Mouse (Mus musculus): ENCODE data around the gene Eya4.

The Eya4 gene

DNA sequence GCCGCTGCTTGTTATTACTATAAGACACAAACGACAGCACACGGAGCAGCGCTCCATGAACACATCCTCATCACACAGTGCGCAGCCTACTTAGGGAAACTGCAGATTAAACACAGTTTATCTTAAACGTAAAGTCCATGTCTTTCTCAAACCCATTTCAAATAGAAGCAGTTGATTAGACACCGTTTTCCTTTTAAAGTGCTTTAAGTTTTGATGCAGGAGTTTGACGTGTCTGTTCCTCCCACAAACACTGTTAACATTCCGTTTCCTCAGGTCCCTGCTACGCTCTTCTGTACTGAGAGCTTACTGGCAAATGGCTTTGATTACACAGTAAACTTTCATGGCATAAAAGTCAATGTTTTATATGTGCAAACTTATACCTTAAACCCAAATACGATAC lies 191.4 kb downstream of the Eya4 start:
- no peak for DNase-seq (ENCODE audit: low read depth in 1 of 2, low spot score in 2 of 2)

DNA sequence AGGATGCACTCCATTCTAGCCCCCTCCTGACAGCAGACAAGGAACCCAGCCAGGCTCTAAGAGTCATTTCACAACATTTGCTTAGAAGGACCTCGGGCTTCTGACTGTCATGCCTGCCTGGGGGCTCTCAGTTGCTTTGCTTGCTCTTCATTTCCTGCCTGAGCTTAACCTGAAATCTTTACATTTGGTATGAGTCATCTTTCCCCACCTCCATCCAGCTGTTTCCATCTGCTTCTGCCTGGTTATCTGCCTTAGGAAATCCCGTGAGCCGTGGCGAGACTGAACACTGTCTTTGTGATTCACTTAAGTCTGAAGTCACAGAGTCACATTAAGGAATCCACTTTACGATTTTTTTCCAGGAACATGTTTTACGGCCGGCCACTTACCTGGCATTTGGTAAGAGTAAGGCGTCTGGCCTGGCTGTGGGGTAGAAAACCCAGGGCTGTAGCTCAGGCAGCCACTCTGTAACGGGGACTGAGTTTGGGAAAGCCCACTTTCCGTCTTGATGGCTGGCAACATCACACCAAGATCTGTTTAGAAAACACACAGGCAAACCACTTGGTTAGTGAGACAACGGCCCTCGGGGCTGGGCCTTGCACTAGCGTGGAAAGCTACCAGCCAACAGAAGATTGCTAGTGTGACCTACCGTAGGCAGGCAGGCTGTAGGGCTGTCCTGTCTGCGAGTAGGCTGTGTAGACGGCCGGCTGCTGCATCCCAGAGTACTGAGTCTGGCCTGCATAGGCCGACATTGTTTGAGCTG lies 193.5 kb downstream of the Eya4 start:
- no peak for DNase-seq (ENCODE audit: low read depth in 1 of 2, low spot score in 2 of 2)

DNA sequence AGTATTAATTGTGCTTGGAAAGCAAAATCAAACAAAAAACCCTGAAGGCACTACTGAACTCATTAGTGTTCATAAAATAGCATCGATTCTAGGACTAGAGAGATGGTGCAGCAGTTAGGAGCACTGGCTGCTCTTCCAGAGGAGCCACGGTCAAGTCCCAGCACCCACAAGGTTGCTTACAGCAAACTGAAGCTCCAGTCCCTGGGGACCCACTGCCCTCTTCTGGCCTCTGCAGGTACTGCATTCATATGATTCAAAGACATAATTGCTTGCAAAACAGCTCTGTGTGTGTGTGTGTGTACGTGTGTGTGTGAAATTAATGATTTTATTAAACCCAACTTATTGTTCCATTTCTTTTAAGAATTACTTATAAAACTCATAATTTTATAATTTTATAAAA lies 200.2 kb downstream of the Eya4 start:
- no peak for DNase-seq (ENCODE audit: low read depth in 1 of 2, low spot score in 2 of 2)

DNA sequence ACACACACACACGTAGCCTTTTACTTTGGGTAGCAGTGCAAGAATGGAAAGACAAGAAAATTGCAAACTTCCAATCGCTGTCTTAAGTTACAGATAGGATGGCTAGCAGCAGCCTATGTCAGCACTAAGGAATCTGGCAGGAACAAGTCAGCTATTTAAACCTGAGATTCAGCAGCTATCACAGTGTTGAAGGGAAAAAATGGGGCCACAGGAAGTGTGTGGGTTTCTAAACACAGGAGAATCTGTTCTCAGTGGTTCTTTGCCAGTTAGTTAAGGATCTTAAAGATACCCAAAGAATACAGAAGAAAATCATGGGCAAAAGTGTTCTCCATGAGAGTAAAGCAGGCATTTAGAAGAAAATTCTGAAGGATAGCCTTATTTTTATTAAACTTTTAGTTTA lies 206.0 kb downstream of the Eya4 start:
- DNase-seq (ENCODE audit: low read depth in 1 of 2, low spot score in 2 of 2) = no peak

DNA sequence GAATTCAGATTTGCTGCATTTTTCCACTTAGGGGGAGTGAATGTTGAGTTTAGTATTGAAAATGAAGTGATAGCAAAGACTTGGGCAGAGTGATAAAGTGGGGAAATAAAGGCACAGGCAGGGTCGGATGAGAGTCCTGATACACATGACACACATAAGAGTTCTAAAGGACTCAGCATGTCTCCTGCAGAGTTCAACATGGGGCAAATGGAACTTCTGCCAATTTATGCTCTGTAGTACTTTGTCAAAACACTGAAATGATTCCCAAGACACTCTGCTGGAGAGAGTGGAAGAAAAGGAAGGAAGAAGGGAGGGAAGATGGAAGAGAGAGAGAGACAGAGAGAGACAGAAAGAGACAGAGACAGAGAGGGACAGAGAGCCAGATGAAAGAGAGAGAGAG lies 222.6 kb downstream of the Eya4 start:
- DNase-seq (ENCODE audit: low read depth in 1 of 2, low spot score in 2 of 2) = no peak

DNA sequence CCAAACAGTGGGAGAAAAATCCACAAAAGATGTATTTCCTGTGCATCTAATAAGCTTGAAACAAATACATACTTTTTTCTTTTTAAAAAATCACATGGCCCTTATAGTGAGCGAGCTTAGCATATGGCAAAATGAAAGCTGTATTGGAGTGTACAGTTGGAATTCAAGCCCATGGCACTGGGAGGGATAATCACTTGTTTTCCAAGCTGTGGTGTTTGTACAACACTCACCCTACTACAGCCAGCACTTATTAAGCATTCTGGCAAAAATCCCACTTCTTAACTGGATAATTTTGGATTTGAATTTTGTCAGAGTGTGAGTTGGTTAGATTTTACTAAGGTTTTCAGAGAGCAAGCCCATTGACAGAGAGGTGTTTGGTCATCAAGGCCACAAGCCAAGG lies 223.4 kb downstream of the Eya4 start:
- no peak for DNase-seq (ENCODE audit: low read depth in 1 of 2, low spot score in 2 of 2)

DNA sequence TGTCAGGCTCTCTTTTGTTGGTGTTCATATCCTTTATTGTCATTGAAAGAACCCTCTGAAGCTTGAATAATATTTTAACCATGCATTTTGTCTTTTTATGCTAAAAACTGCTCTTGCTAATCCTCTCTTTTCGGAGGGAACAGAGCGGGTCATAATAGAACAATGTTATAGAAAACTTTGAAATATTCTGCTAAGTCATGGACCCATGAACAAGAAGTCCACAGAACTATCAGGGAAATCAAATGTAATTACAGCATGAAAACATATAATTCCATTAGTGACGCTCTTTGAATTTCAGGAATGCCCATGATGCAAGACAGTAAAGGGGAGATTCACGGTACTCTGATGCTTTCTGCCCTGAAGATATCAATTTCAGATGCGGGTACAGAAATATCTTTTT lies 224.1 kb downstream of the Eya4 start:
- no peak for DNase-seq (ENCODE audit: low read depth in 1 of 2, low spot score in 2 of 2)

DNA sequence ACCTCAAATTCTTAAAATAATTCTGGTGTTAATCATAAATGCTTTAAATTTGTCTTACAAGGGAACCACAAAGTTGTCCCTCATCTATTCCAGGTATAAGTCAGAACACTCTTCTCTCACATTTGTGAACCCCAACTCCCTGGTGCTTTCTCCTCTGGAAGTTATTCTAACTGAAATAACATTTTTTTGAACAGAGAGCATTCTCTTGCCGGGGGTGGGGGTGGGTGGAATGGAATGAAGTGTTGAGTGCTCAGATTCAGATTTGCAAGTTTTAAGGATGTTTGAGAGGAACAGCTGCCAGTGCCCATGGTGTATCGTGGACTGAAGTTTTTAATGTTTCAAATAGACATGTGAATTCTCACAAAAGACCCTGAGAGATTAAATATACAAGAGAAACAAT lies 230.1 kb downstream of the Eya4 start:
- DNase-seq (ENCODE audit: low read depth in 1 of 2, low spot score in 2 of 2) = no peak

DNA sequence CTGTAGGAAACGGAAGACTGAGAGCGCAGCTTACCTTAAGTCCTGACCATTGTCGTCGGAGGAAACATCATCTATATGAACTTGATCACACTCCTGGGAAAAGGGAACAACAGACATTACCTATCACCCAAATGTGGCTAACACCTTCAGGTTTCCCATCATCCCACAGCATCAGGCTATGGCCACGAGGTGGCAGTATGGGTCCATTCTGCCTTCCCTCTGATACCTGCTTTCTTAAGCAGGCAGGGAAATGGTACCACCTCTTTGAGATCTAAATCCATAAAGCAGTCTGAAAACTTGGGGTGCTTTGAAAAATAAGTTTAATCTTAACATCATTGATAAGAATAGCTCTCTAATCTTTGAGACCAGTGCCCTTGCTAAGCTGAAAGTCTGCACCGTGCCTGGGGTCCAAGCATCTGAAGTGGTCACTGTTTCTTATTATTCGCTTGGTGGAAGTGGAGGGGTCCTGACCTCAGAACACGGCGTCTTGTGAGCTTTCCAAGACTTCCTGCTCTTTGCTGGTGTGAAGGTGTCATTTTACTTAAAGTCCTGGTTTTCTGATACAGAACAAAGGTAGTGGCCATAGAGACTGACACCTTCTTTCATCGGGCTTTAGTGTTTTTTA lies 233.7 kb downstream of the Eya4 start:
- no peak for DNase-seq (ENCODE audit: low read depth in 1 of 2, low spot score in 2 of 2)

DNA sequence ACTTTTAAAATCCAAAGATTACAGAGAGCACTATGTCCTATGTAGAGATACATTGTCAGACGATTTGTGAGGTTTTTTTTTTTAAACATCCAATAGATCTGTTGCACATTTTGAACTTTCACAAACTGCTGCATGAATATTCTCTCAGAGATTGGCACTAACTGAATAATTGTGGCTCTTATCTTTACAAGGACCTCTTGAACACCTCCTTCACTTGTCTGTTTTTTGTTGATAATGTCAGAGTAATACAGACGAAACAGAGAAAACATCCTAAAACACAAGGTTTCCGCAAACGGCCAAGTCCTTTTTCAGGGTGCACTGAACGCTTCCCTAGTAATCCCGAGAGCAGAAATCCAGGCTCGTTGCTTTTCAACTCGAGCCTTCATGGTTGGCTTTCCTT lies 234.5 kb downstream of the Eya4 start:
- DNase-seq (ENCODE audit: low read depth in 1 of 2, low spot score in 2 of 2) = no peak

DNA sequence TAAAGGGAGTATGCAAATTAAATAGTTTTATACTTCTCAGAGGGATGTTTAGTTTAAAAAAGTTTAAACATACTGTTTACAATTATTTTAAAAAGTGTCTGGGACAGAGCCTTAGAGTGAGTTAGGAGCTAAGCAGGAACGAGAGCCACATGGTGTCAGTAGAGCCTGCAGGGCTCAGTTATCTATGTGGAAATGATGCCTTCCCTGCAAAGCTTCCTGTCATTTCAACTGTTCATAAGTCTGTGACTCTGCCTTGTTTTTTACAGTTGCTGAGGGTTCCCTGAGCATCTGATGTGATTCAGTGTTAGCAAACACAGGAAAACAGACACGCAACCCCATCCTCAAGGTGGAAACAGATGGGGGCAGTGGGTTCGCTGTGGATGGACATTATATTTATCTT lies 235.3 kb downstream of the Eya4 start:
- DNase-seq (ENCODE audit: low read depth in 1 of 2, low spot score in 2 of 2) = no peak

DNA sequence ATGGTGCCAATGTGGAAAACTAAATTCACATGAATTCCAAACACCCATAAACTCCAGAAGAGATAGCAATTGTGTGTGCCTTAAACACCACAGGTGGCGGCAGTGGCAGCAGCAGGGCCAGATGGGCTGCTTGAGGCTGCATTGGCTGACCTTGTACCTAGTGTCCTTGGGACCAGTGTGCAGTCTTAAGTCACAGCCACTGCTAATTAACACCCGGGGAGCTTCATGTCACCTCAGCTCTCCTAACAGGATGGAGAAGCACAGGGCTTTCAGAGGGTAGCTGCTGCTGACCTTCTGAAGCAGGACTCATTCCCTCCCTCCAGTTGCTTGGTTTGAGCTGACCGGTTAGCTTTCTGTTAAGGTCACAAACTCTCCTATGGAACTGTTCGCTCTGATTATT lies 242.5 kb downstream of the Eya4 start:
- DNase-seq (ENCODE audit: low read depth in 1 of 2, low spot score in 2 of 2) = no peak

DNA sequence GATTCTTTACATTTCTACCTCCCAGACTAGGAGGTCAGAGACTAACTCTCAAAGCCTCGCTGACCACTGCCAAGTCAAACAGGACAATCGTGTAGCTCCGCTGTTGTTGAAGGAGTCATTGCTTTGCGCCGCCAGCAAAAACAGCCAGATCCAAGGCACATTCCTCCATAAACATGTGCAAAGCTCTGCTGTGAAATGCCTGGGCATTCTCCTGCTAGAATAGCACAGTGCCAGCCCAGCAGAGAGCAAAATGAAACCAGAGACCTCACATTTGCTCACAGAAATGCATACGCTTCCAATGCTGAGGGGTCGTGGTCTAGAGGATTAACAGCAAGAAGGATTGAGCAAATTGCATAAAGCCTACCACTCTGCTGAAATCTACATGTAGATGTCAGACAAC lies 258.1 kb downstream of the Eya4 start:
- no peak for DNase-seq (ENCODE audit: low read depth in 1 of 2, low spot score in 2 of 2)

DNA sequence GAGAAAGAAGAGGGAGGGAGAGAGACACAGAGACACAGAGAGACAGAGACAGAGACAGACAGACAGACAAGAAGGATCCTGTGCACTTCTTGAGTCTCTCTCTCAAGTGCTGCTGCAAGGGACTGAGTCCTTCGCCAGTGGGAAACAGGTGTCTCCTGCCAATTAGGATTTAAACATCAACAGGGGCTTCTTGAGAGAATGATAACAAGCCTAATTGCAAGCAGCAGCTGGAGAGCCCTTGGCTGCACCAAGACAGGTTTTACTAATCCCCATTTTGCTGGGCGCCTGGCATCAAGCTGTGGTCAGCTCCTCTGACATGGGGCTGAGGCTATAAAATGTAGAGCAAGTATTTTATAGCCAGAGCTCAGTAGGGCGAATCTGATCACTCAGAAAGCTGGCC lies 259.0 kb downstream of the Eya4 start:
- no peak for DNase-seq (ENCODE audit: low read depth in 1 of 2, low spot score in 2 of 2)

DNA sequence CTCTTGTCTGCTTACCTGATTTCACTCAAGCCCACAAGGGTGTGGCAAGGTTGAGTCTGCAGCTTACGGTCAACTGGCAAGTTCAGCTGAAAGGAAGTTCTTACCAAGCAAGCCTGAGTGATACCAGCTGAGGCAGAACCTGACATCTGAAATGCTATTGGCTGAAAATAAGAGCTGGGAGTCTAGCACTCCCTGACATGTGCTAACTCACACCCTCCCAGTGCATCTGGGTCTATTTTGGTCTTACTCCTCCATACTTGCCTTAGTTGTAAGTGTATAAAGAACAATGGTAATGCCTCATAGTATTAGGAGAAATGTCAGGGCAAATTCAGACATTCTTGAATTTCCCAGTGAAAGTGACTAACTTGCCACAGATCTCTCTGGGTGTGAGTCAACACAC lies 260.3 kb downstream of the Eya4 start:
- no peak for DNase-seq (ENCODE audit: low read depth in 1 of 2, low spot score in 2 of 2)

DNA sequence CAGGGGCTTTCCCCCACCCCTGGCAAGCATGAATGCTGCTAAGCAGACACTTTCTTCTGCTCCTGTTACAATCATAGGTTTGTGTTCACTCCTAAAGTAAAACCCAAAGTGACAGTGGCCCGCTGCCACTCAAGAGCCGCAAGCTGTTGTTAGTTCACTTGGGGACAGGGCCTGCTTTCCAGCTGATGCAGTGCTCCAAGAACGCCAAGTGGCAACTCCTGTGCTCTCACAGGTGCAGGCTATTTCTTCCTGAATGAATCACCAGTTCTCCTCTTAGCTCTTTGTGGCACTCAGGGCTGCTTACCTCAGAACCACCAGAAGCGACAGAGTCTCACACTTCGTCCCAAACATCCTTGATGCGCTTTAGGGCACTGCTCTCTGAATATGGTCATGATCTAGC lies 261.3 kb downstream of the Eya4 start:
- DNase-seq (ENCODE audit: low read depth in 1 of 2, low spot score in 2 of 2) = no peak

DNA sequence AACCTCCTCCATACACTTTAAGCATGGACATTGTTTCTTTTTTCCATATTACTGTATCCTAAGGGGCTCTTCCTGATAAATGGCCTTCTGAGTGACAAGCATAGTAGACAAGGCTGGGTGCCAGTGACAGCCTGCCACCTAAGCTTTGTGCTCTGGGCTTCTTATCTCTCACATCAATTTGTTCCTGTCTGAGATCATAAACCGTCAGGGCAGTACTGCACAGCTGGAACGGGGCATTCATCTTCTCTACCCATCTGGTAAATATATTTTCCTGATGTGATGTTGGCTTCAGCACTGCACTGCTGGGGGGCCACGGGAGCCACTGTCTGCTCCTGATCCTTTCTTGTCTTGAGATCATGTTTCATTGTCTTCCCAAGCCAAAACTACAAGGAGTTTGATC lies 261.8 kb downstream of the Eya4 start:
- no peak for DNase-seq (ENCODE audit: low read depth in 1 of 2, low spot score in 2 of 2)

DNA sequence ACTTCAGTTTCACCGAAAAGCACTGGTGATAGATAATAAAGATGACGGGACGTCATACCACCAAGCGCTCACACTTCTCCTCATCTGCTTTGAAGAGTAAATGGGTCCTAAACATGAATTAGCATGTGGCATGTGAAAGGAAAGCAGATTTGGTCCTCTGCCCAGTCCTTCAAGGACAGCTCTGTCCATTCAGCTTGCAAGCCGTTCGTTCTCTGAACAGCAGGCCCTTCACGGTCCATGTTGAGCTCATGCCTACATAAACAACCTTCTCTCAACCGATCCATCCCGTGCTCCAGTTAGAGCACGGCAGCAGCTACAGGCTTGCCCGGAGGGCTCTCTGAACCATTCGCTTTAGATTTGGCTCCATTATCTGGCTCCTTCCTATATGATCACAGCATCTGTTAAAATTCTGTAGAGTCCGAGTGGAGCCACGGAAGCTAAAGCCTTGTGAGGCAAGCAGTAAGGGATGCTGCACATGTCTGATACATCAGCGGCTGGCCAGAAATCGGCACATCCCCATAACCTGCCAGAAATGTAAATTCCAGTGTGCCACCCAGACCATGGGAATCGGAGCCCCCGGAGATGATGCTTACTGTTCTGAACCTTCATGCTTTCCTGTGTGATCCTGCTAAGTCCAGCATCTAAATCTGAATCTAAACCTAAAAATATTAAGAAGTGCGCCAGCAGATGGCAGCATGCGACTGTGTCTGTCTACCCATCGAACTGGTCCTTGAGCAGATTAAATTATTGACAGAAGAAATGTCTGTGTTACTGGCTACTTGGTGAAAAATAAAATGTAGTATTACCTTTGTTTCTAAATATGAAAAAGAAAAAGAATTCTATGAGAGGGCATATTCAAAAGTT lies 264.0 kb downstream of the Eya4 start:
- no peak for DNase-seq (ENCODE audit: low read depth in 1 of 2, low spot score in 2 of 2)

DNA sequence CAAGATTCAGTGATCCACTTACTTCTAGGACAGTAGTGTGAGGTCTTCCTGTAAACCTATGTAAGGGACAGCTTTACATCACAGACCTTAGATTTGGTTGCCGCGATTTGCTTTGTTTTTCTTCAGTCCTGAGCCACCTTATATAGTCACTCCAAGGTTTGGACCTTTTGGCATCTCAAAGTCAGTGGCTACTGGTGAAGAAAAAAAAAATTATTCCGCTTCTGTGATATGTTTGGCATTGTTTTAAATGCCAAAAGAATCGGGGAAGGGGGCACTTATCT lies 269.1 kb downstream of the Eya4 start:
- DNase-seq (ENCODE audit: low read depth in 1 of 2, low spot score in 2 of 2) = no peak

DNA sequence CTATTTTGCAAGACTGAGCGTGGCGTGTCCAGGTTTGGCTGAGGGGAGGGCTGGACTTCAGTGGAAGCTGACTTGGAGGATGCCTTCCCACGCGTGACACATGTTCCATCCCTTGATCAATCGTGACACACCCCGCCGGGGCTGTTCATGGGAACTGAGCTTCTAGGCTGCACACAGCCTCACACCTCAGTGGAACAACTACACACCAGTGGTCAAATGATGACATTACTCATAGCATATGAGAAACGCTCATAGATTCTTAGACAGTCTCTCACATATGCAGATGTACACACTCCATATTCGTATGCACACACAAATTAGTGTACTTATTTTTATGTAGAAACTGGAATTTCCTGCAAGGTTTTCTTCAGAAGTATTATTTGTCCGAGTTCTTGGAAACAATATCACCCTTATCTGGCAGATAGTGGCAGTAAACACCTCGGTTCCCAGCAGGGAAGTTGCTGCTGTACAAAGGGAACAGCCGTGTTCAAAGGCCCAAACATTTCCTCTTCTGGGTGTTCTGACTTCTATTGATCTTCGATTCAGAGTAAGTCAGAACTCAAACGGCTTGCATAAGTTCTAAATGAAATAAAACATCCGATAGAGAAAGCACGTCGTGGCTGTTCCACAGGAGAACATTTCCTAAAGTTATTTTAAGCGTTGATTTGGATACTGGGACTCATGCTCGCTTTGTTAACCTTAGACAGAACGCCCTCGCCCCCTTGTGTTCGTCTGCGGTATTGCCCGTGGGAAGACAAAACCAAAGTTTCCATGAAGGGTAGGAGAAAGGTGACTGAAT lies 269.6 kb downstream of the Eya4 start:
- peak in 1 of 2 experiments; percentile 14 for DNase-seq (ENCODE audit: low read depth in 1 of 2, low spot score in 2 of 2)

DNA sequence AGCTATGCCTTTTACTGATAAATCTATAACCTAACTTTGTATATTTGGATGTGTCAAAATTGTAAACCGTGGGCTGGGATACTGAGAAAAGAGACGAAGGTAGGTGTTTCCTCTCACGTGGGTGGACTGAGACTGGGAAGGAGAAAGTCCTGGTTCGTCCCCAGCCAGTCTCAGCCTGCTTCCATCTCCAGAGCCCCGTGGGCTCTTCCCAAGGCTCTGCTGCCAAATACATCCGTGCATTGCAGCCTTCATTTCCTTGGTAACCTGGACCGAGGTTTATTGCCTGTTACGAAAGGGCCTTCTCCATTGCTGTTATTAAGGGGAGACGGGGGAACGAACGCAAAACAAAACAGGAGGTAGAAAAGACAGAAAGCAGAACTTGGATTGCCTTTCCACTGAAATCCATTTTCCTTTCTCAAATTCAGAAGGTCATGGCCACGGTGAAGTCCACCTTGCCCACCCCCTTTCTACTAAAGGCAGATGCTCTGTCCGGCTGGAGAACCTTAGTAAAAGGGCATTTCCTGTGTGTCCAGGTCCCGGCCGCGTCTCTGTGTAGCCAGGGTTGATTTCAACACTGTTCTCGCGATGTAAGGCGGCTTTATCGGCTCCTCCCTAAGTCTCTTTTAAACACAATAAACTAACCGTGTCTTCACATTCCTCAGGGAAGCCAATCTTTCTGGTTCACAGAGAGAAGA lies 273.7 kb downstream of the Eya4 start:
- no peak for DNase-seq (ENCODE audit: low read depth in 1 of 2, low spot score in 2 of 2)

Measured in monocyte, adult 2 months (primary cell).